Mouse (Mus musculus): Measurements from ENCODE around the gene 4930512M02Rik. TPM values are rescaled to one million over a fixed set of nuclear protein-coding genes. Genes with fewer than 3 reads are reported as not detected.
"Not testable (repeated sequence)": the region's sequence is repeated elsewhere in the genome, so short reads cannot be mapped to it uniquely, and the experiment has no call there.

Gene 4930512M02Rik
- not detected for polyA plus RNA-seq (2017; shearing (Covaris generic))

- not testable (repeated sequence) for ATAC-seq
Measured at GRCm38 (mm10) chr11:11627735-11628134, at the start of gene 4930512M02Rik. TSS of gene 4930512M02Rik (minus strand) at chr11:11627835.

GRCm38 (mm10) chr11:11677165-11677564 is 49.5 kb upstream of the 4930512M02Rik start:
- ATAC-seq, result no peak

GRCm38 (mm10) chr11:11676068-11676741 is 48.6 kb upstream of the 4930512M02Rik start:
- no peak for ATAC-seq

- no peak for ATAC-seq
Measured at GRCm38 (mm10) chr11:11675063-11675462, 47.4 kb upstream of the 4930512M02Rik start.

- ATAC-seq, result no peak
Measured at GRCm38 (mm10) chr11:11672974-11673373, 45.3 kb upstream of the 4930512M02Rik start.

GRCm38 (mm10) chr11:11667922-11668290 is 40.3 kb upstream of the 4930512M02Rik start:
- ATAC-seq, result peak; percentile 45

GRCm38 (mm10) chr11:11667254-11667921 is 39.8 kb upstream of the 4930512M02Rik start:
- ATAC-seq, result peak; percentile 58

- no peak for ATAC-seq
Measured at GRCm38 (mm10) chr11:11660651-11661050, 33.0 kb upstream of the 4930512M02Rik start.

GRCm38 (mm10) chr11:11658834-11659233 is 31.2 kb upstream of the 4930512M02Rik start:
- ATAC-seq, result no peak

GRCm38 (mm10) chr11:11657634-11658033 is 30.0 kb upstream of the 4930512M02Rik start:
- no peak for ATAC-seq

- ATAC-seq, result peak; percentile 93
Measured at GRCm38 (mm10) chr11:11656995-11657530, 29.4 kb upstream of the 4930512M02Rik start.

GRCm38 (mm10) chr11:11656388-11656787 is 28.8 kb upstream of the 4930512M02Rik start:
- peak; percentile 48 for ATAC-seq

- ATAC-seq, result no peak
Measured at GRCm38 (mm10) chr11:11644303-11644702, 16.7 kb upstream of the 4930512M02Rik start.

GRCm38 (mm10) chr11:11624073-11624705 is 3.4 kb downstream of the 4930512M02Rik start:
- no peak for ATAC-seq

- no peak for ATAC-seq
Measured at GRCm38 (mm10) chr11:11609243-11609642, 18.4 kb downstream of the 4930512M02Rik start.

GRCm38 (mm10) chr11:11587327-11587726 is 40.3 kb downstream of the 4930512M02Rik start:
- ATAC-seq, result no peak

- no peak for ATAC-seq
Measured at GRCm38 (mm10) chr11:11586423-11586822, 41.2 kb downstream of the 4930512M02Rik start.

- ATAC-seq, result peak; percentile 92
Measured at GRCm38 (mm10) chr11:11573691-11574090, 53.9 kb downstream of the 4930512M02Rik start.

GRCm38 (mm10) chr11:11570747-11571146 is 56.9 kb downstream of the 4930512M02Rik start:
- no peak for ATAC-seq

GRCm38 (mm10) chr11:11569466-11570132 is 58.0 kb downstream of the 4930512M02Rik start:
- peak; percentile 51 for ATAC-seq

- no peak for ATAC-seq
Measured at GRCm38 (mm10) chr11:11568033-11568432, 59.6 kb downstream of the 4930512M02Rik start.

- ATAC-seq, result no peak
Measured at GRCm38 (mm10) chr11:11565146-11565820, 62.4 kb downstream of the 4930512M02Rik start.
